Mouse (Mus musculus): ENCODE measurements around the gene Ston1.
A peak's percentile ranks its signal among the peaks of the same experiment; 100 is the strongest.

The Ston1 gene

DNA sequence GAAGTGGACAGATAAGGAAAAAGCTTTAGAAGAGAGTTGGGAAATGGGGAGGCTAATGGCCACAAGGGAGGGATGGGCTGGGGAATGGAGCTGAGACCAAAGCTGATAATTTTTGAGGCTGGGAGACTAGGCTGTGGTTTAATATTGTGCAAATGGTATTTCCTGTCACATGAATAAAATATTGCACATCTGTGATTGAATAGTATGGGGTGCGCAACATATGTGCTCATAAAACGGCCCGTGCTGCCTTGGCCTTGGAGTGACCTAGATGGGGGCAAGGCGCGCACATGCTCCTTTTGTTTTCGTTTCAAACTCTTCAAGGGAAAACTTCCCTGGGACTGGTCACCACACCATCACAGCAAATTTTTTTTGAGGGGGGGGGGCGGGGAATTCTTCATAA lies 28.4 kb downstream of the Ston1 start:
- DNase-seq (ENCODE audit: low spot score in 2 of 2) = no peak

DNA sequence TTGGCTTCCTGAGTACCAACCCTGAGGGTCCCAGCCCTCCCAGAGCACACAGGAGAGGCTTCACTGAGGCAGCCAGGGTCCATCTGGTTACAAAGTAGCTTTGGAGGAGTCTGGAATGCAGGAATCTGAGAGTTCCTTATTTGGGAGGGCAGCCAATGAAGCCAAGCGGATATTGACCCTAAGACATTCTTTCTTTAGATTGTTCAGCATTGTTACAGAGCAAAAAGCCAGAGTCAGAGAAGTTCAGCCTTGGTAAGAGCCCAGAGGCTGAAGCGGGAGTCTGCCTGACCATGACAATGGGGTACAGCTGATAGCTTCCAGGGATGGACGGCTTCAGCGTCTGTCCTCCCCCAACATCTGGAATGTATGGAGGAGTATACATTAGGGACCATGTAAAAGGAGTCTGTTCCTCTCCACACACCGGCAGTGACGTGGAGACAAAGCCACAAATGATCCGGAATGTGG lies 28.9 kb downstream of the Ston1 start:
- no peak for DNase-seq (ENCODE audit: low spot score in 2 of 2)

DNA sequence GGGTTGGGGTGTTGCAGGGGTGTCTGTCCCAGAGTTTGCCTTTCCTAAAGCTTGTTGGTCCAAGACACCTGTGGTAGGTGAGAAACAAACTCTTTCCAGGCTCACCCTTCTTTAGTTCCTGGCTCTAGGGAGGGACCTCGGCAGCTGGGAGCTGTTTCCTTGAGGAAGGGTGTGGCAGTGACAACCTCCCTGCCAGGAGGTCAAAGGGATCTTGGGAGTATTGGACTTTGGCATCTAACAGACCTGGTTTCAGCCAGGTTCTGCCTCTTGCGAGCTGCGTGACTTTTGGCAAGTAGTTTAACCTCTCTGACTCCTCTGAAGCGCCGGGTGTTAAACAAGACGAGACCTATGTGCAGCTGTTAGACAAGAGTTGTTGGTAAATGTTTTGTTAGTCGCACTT lies 29.7 kb downstream of the Ston1 start:
- DNase-seq (ENCODE audit: low spot score in 2 of 2) = no peak

DNA sequence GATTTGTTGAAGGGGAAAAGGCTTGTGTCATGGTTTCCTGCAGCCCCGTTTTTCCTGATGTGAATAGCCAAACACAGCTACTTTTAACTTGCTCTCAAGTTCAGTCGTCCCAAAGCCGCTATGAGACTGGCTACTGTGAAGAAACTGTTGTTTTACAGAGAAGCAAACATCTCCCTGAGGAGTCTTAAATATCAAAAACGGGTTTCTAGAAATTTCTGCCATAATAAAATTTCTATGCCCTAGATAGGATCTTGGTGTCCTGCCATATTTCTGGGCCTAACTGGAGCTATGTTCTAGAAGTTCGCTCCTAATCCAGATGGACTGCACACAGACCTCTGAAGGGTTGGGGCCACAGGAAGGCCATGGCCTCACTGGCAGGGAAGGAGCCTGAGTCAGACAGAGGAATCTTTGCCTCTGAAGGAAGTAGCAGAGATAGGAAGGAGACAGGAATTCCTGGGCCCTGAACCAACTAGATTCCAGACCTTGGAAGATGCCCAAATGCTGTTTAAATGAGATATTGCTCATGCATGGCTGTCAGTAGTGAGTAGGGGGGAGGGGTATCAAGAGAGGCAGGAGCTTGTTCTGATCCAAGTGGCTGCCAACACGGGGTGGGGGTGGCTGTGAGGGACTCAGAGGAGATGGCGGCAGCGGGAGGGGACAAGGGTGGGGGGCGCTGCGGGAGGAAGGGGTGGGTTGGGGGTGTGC lies 31.3 kb downstream of the Ston1 start:
- DNase-seq (ENCODE audit: low spot score in 2 of 2) = no peak

DNA sequence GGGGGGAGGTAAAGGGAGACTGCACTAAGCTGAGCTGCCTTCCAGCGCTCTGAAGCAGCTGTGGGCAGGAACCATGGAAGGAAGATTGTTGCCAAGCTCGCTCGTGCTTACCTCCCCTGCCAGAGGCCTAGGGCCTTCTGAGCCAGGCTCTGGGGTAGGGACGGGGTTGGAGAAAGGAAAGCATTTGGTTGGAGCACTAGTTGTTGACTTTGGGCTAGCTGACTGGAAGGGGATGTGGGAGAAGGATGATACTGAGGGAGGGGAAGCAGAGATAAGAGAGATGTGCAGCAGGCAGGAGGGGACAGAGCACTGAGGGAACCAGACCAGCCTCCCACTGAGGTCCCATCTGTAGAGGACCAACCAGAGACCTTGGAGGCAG lies 31.9 kb downstream of the Ston1 start:
- DNase-seq (ENCODE audit: low spot score in 2 of 2) = no peak

DNA sequence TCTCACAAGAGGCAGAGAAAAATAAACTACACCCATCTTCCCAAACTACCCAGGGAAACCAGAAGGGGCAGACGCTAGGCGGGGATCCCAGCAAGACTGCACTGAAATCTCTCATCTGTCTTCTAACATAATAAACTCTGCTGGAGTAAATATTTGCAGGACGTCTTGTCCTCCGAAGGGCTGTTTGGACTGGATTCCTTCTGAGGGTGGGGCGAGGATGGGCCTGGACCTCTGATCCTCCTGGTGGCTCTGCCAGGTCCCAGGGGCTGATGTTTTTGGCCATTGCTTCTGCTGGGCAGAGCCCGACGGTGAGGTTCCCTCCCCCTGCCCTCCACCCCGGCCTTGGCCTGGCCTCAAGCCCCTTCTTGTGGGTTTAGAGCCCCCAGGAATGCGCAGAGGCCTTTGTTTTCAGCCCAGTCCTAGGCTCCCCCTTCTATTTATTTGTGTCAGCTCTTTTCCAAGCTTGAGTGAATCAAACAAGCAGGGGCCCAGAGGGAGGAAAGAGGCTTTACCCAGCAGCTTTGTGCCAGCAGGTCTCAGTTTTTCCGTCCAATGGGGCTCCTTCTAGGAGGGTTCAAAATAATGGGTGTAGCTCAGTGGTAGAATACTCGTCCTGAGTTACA lies 32.6 kb downstream of the Ston1 start:
- no peak for DNase-seq (ENCODE audit: low spot score in 2 of 2)

DNA sequence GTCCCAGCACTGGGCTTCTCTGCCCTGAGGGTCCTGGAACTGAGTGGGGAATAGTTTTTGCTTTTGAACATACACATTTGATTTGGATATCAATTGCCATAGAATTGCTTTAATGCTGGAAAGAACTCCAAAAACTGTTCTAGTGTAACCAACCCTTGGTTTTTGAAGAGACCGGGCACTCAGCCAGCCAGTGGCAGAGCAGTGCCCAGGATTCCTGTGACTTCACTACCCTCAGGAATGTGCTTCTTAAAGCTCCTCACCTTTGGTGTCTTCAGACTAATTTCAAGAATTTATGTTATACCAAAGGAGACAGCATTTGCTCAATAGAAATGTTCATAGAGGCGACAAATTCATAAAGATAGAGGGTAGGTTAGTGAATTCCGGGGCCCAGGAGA lies 33.1 kb downstream of the Ston1 start:
- no peak for DNase-seq (ENCODE audit: low spot score in 2 of 2)

DNA sequence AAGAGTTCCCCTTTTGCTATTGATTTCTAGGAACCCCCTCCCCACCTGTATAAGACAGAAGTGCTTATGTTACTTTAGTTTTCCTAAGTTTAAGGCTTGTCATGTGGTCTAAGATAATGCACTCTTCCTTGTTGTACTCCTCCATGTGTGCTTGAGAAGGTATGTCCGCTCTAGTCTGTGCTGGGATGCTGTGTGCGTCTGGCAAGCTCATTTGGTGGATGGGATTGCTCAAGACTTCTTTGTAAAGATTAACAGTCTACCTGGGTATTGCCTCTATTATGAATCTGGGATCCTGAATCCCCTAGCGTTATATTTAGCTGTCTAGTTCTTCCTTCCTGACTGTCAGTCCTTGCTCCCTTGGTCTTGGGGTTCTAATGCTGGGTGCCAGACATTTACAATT lies 35.1 kb downstream of the Ston1 start:
- no peak for DNase-seq (ENCODE audit: low spot score in 2 of 2)

DNA sequence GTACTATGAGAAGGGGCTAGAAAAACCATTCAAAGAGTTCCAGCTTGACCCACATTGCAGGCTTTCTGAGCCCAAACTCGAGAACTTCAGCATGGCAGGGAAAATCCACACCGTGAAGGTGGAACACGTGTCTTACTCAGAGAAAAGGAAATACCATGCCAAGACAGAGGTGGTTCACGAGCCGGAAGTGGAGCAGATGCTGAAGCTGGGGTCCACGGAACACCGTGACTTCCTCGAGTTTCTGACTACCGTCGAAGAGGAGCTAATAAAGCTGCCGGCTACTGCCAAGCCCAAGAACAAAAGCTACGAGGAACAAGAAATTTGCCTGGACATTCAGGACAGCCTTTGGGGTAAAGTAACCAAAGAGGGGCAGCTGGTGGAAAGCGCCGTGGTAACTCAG lies 38.6 kb downstream of the Ston1 start:
- DNase-seq (ENCODE audit: low spot score in 2 of 2) = no peak

DNA sequence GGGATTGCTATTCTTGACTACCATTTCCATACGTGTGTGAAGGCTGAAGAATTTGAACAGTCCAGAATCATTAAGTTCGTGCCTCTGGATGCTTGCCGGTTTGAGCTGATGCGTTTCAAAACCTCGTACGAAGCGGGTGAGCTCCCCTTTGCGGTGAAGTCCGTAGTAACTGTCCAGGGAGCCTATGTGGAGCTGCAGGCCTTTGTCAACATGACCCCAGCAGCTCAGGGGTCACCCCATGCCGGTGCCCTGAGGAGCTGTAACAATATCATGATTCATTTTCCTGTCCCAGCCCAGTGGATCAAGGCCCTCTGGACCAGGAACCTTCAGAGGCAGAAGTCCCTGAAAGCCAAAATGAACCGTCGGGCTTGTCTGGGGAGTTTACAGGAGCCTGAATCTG lies 39.1 kb downstream of the Ston1 start:
- no peak for DNase-seq (ENCODE audit: low spot score in 2 of 2)

DNA sequence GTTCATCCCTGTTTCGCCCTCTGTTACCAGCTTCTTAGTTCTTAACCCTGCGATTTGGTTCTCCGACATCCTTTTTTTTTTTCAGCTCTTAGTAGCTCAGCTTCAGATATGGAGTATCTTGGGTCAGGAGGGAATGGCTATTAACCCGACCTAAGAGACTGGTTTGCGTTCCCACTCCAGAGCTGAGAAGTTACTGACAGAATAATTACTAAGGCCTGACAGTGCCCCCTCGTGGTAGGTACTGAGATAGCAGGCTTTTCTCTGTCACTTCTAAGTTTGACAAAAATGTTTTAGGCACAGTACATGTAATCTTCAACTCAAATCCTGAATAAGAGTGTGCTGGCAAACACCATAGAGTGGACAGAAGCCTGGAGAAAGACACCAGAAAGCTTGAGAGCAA lies 43.5 kb downstream of the Ston1 start:
- DNase-seq (ENCODE audit: low spot score in 2 of 2) = peak; percentile 52 to 80

DNA sequence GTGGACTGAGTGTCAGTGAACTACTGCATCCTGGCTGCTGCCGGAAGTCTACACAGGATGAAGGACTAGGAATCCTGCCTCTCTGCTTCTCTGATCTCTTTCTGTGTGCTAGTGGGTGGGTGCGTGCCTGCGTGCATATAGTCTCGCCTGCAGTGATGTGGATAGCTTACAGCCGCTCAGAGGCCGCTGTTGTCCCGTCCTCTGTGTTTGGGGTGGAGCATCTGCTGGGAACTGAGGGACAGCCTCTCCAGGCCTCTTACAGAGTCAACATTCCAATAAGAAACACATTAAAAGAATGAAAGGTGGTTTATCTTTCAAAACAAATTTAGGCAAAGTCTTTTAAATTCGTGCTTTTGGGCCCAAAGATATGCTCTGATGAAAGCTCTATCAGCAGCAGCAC lies 44.4 kb downstream of the Ston1 start:
- no peak for DNase-seq (ENCODE audit: low spot score in 2 of 2)

DNA sequence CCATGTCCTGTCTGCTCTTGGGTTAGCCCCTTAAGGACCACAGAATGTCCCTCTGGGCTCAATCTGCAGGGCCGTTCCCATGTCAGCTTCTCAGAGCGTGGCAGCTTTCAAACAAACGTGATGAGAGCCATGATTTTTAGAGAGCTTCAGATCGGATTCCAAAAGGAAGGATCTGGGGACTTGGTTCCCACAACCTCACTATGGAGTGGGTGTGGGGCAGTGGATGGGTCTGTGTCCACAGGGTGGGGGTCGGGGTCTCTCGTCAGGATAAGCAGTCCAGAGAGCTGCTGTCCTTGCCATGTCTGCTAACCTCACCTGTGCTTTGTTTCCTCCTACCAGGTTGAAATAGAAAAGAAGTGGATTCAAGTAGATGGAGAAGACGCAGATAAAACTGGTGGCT lies 47.4 kb downstream of the Ston1 start:
- no peak for DNase-seq (ENCODE audit: low spot score in 2 of 2)

DNA sequence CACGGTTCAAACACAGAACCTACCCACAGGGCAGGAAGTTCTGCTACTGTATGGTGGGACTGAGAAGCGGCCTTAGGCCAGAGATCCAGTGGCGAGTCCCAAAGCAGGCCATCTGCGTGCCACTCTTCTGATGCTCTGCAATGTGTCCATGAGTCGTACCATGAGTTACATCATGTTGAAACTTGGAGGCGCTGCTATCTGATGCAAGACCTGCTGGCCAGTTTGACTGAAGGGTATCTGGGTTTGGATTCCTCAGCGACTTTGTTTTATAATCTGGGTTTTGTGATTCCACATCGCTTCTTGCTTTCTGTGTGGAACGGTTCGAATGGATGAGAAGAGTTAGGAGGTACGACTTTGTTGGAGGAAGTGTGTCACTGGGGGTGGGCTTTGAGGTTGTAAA lies 47.8 kb downstream of the Ston1 start:
- DNase-seq (ENCODE audit: low spot score in 2 of 2) = no peak

DNA sequence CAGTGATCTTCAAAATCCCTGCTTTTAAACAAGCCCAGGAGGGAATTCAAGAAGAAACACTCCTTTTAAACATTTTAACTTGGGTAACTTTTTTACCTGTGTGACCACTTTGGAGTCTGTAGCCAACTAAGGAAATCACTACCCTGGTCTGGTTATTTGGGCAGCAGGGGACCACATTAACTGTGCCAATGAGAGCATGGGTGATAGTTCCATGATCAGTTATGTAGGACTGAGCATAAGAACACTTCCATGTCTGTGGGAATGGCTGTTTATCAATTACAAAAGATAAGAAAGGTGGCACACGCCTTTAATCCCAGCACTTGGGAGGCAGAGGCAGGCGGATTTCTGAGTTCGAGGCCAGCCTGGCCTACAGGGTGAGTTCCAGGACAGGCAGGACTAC lies 49.7 kb downstream of the Ston1 start:
- DNase-seq (ENCODE audit: low spot score in 2 of 2) = no peak

DNA sequence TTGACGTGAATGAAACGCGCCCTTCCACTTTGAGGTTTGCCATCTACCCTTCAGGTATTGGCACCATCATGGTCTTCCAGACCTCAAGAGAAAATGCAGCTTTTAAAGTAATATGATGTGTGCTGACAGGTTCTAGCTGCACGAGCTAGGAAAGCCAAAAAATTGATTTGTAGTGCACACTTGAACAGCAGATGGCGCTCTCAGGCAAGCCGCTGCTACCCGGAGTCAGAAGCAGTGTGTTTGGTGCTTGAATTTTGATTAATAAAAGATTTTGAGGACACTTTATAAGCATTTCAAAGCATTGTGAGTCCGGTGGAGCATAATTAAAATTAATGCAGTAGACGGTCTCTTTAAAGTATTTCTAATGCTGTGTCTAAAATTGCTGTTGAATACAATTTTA lies 54.5 kb downstream of the Ston1 start:
- peak in 1 of 2 experiments; percentile 73 for DNase-seq (ENCODE audit: low spot score in 2 of 2)

DNA sequence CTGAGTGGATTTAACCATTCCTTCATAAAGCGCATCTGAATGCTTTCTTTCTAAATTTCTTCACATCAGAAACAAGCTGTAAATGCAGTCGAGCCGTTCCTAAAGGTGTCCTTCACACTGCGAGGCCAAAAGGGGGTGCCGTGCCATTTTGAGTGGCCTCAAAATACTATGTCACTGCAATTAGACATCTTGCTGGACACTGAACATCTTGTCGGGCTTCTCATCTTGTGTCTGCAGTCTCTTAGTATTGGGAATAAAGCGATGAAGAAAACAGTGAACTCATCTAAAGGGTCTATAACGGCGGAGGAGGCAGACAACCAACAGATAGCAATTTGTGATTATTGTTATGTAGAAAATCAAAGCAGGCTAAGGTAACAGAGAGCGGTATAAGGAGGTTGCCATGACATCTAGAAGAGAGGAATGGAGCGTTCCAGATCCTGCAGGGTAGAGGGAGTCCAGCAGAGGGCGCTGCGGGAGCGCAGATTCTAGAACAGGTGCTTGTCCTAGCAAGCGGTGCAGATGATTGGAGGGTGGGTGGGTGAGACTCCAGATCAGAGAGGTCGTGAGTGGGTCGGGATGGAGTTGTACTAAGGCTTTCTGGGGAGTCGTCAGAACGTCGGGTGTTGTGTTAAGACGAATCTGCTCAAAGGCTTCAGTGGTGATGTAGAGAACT lies 55.4 kb downstream of the Ston1 start:
- peak; percentile 47 to 85 for DNase-seq (ENCODE audit: low spot score in 2 of 2)

DNA sequence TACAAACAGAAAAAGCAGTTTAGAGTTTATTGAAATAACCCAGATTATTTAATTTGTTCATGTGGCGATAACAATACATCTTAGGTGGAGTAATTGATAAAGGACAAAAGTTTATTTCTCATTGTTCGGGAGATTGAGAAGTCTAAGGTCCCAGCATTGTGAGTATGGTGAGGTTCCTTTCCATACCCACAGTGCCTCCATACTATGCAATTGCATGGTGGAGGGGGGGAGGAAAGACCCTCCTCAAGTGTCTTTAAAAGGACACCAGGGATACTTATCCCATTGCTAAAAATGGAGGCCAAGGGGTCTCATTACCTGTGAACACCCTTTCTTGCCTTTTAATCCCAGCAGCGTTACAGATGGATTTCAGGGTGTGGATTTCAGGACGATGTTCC lies 55.9 kb downstream of the Ston1 start:
- no peak for DNase-seq (ENCODE audit: low spot score in 2 of 2)

DNA sequence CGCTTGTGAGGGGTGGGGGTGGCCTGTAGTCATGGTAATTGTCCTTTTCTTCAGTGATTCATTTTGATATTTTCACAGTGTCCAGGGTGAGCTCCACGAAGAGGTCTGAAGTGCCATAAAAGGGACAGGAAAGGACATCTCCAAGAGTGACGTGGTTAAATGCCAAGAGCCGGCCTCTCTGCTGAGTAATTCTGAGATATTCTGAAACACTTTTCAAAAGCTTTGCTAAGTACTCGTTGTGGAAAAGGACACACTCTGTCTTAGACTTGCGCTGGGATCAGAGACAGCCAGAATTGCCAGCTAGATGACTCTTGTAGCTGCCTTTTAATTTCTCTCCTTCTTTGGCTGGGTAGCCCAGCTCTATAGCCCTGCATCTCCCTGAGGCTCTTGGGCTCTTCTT lies 61.0 kb downstream of the Ston1 start:
- no peak for DNase-seq (ENCODE audit: low spot score in 2 of 2)

DNA sequence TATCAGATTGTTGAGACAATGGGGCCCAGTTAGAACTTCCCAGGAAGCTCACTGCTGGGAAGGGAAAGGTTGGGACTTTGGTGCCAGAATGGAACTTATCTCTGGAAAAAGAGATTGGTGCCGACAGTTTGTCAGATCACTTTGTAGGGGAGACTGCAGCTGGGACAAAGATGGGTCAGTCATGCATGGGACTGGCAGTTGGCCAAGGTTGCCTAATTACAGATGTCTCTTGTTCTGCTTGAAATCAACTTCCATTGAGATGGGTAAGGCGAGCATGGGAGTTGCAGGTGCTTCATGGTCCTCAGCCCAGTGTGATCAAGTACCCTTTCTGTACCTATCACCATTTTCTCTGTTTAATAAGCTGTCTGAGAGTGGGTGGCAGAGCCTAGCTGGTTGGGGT lies 68.6 kb downstream of the Ston1 start:
- DNase-seq (ENCODE audit: low spot score in 2 of 2) = no peak

DNA sequence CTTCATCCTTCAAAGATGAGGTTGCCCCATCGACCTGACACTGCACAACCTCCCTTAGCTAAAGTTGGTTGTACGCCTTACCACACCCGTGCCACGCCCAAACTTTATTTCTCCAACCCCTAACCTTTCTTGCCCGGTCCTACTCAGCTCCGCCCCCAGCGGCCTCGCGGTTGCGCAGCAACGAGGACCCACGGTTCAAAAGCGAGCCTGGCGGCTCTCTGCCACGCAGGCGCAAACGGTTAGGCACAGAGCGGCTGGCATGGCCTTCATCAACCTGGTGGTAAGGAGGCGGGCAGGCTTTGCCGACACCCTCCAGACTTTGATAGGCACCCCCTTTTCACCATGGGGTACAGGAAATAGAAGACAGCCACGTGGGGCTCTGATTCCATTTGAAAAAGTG lies 71.0 kb downstream of the Ston1 start, which contains the start of gene Gtf2a1l:
Gene Gtf2a1l, plus strand, starts transcription at position 209 of the 400 bp plus-strand sequence.
- peak in 1 of 2 experiments; percentile 19 for DNase-seq (ENCODE audit: low spot score in 2 of 2)

DNA sequence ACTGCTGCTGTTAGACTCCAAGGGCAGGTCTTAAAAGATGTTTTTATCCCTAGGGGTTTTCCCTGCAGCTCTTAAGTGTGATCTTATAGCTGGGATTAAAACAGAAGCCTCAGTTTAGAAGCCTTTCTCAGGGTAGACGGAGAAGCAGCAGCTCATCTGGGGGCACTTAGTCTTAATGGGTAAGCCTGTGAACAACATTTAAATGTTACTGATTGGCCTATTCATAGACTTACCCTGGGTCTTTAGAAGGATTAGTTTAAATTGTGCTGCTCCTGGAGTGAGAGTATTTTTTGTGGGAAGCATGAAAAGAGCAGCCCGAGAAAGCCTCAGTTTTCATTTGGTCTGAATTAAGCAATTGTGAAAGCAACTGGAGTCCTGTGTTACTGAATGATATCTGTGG lies 72.4 kb downstream of the Ston1 start:
- no peak for DNase-seq (ENCODE audit: low spot score in 2 of 2)

DNA sequence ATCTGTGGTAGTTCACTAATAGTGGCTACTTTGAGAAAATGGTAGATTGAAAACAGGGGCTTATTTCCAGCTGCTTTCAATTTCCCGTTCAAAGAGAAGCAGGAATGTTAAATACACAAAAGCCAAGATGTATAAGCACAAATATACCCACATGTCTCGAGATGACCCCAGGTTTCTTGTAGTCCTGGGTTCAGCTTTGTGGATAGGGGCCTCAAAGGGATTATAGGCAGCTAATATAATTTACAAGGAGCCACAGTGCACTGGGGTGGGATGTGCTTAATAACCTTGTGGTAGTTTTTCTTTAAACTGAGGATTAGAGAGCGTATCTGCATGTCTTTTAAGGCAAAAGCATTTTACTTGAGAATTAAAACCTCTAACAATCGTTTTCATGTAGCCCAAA lies 73.3 kb downstream of the Ston1 start:
- no peak for DNase-seq (ENCODE audit: low spot score in 2 of 2)

Data from spleen, postnatal 4 days (tissue).